Mouse (Mus musculus): ENCODE results near the gene 4930558K02Rik. TPM values are rescaled to one million over a fixed set of nuclear protein-coding genes. Genes with fewer than 3 reads are reported as not detected.

4930558K02Rik gene
- polyA plus RNA-seq (2015; fragmentation: Nextera tagmentation; extraction: Ambion mirVana) = not detected in 2 replicates

GRCm38 (mm10) chr1:161979536-161979935 is at the start of gene 4930558K02Rik:
Gene 4930558K02Rik (minus strand): TSS chr1:161979636.
- Histone ChIP-seq H3K9me3 (ENCODE audit: low read length) (no peaks in the 10 kb centered on the region), H3K4me2 (ENCODE audit: low read depth, low read length) (no peak within 1 kb of the TSS), H3K9ac (replicated peaks) (no peak within 1 kb of the TSS), H3K4me3 (ENCODE audit: low read depth, low read length) (no peak within 1 kb of the TSS), H3K27ac (ENCODE audit: low read depth) (no peak within 1 kb of the TSS), H3K27me3 (ENCODE audit: insufficient read depth, low read length) (no peaks in the 10 kb centered on the region), H3K36me3 (replicated peaks; ENCODE audit: insufficient read depth, low read length) (no peaks in the 10 kb centered on the region), H3K4me1 (ENCODE audit: insufficient read depth) (peaks cover 6% of the 10 kb centered on the region; the same call in 1 of the 2 replicates)
- WGBS (ENCODE audit: insufficient replicate concordance) = 58% methylated on average over 1 of the region's 1 CpGs
- ATAC-seq (no peak), DNase-seq (no peak)
- TF ChIP-seq CTCF (IDR thresholded peaks at IDR 0.05; ENCODE audit: low read depth) (no peak), EP300 (IDR thresholded peaks at IDR 0.05; ENCODE audit: low read depth) (no peak)

GRCm38 (mm10) chr1:162023681-162024270 is 44.3 kb upstream of the 4930558K02Rik start:
- H3K9ac ChIP-seq (replicated peaks) = no peak overlapping the region
- DNase-seq = no peak
- 75% methylated on average over 8 of the region's 8 CpGs for WGBS (ENCODE audit: insufficient replicate concordance)
- no peaks in the 10 kb centered on the region for H3K36me3 ChIP-seq (replicated peaks; ENCODE audit: insufficient read depth, low read length)
- no peak overlapping the region for H3K27ac ChIP-seq (ENCODE audit: low read depth)
- no peak overlapping the region for H3K4me2 ChIP-seq (ENCODE audit: low read depth, low read length)
- no peaks in the 10 kb centered on the region for H3K9me3 ChIP-seq (ENCODE audit: low read length)
- no peak overlapping the region for H3K4me3 ChIP-seq (ENCODE audit: low read depth, low read length)
- no peak for TF ChIP-seq EP300 (IDR thresholded peaks at IDR 0.05; ENCODE audit: low read depth)
- no peak for TF ChIP-seq CTCF (IDR thresholded peaks at IDR 0.05; ENCODE audit: low read depth)
- H3K27me3 ChIP-seq (ENCODE audit: insufficient read depth, low read length) = no peaks in the 10 kb centered on the region
- no peaks in the 10 kb centered on the region for H3K4me1 ChIP-seq (ENCODE audit: insufficient read depth)
- ATAC-seq = no peak

GRCm38 (mm10) chr1:162020766-162021165 is 41.3 kb upstream of the 4930558K02Rik start:
- ATAC-seq = no peak
- peaks cover 2% of the 10 kb centered on the region; the same call in 1 of the 2 replicates for H3K4me1 ChIP-seq (ENCODE audit: insufficient read depth)
- 72% methylated on average over 4 of the region's 4 CpGs for WGBS (ENCODE audit: insufficient replicate concordance)
- H3K4me3 ChIP-seq (ENCODE audit: low read depth, low read length) = no peak overlapping the region
- H3K9ac ChIP-seq (replicated peaks) = no peak overlapping the region
- no peaks in the 10 kb centered on the region for H3K9me3 ChIP-seq (ENCODE audit: low read length)
- H3K36me3 ChIP-seq (replicated peaks; ENCODE audit: insufficient read depth, low read length) = no peaks in the 10 kb centered on the region
- H3K27me3 ChIP-seq (ENCODE audit: insufficient read depth, low read length) = no peaks in the 10 kb centered on the region
- no peak overlapping the region for H3K4me2 ChIP-seq (ENCODE audit: low read depth, low read length)
- DNase-seq = no peak
- TF ChIP-seq EP300 (IDR thresholded peaks at IDR 0.05; ENCODE audit: low read depth) (no peak), CTCF (IDR thresholded peaks at IDR 0.05; ENCODE audit: low read depth) (no peak)
- no peak overlapping the region for H3K27ac ChIP-seq (ENCODE audit: low read depth)

GRCm38 (mm10) chr1:162020303-162020731 is 40.9 kb upstream of the 4930558K02Rik start:
- no peak overlapping the region for H3K4me3 ChIP-seq (ENCODE audit: low read depth, low read length)
- no peak overlapping the region for H3K4me2 ChIP-seq (ENCODE audit: low read depth, low read length)
- H3K9me3 ChIP-seq (ENCODE audit: low read length) = no peaks in the 10 kb centered on the region
- H3K36me3 ChIP-seq (replicated peaks; ENCODE audit: insufficient read depth, low read length) = no peaks in the 10 kb centered on the region
- 80% methylated on average over 7 of the region's 7 CpGs for WGBS (ENCODE audit: insufficient replicate concordance)
- no peaks in the 10 kb centered on the region for H3K27me3 ChIP-seq (ENCODE audit: insufficient read depth, low read length)
- ATAC-seq (no peak), DNase-seq (no peak)
- no peak overlapping the region for H3K27ac ChIP-seq (ENCODE audit: low read depth)
- peaks cover 2% of the 10 kb centered on the region; the same call in 1 of the 2 replicates for H3K4me1 ChIP-seq (ENCODE audit: insufficient read depth)
- TF ChIP-seq CTCF (IDR thresholded peaks at IDR 0.05; ENCODE audit: low read depth) (no peak), EP300 (IDR thresholded peaks at IDR 0.05; ENCODE audit: low read depth) (no peak)
- H3K9ac ChIP-seq (replicated peaks) = no peak overlapping the region

GRCm38 (mm10) chr1:162018601-162018977 is 39.2 kb upstream of the 4930558K02Rik start:
- H3K27ac ChIP-seq (ENCODE audit: low read depth) = no peak overlapping the region
- no peaks in the 10 kb centered on the region for H3K36me3 ChIP-seq (replicated peaks; ENCODE audit: insufficient read depth, low read length)
- WGBS (ENCODE audit: insufficient replicate concordance) = 50% methylated on average over 6 of the region's 6 CpGs
- peaks cover 2% of the 10 kb centered on the region; the same call in 1 of the 2 replicates for H3K4me1 ChIP-seq (ENCODE audit: insufficient read depth)
- TF ChIP-seq EP300 (IDR thresholded peaks at IDR 0.05; ENCODE audit: low read depth) (no peak), CTCF (IDR thresholded peaks at IDR 0.05; ENCODE audit: low read depth) (no peak)
- ATAC-seq = no peak
- H3K27me3 ChIP-seq (ENCODE audit: insufficient read depth, low read length) = no peaks in the 10 kb centered on the region
- H3K9me3 ChIP-seq (ENCODE audit: low read length) = no peaks in the 10 kb centered on the region
- 0 out of 2 replicates have a peak overlapping the region, but pooled peaks have one; percentile 1 for H3K4me2 ChIP-seq (ENCODE audit: low read depth, low read length)
- H3K4me3 ChIP-seq (ENCODE audit: low read depth, low read length) = no peak overlapping the region
- DNase-seq = no peak
- H3K9ac ChIP-seq (replicated peaks) = no peak overlapping the region

GRCm38 (mm10) chr1:162017975-162018600 is 38.7 kb upstream of the 4930558K02Rik start:
- no peak overlapping the region for H3K9ac ChIP-seq (replicated peaks)
- 29% methylated on average over 13 of the region's 13 CpGs for WGBS (ENCODE audit: insufficient replicate concordance)
- H3K27me3 ChIP-seq (ENCODE audit: insufficient read depth, low read length) = no peaks in the 10 kb centered on the region
- ATAC-seq (no peak), DNase-seq (no peak)
- H3K4me1 ChIP-seq (ENCODE audit: insufficient read depth) = peaks cover 2% of the 10 kb centered on the region; the same call in 1 of the 2 replicates
- 0 out of 2 replicates have a peak overlapping the region, but pooled peaks have one; percentile 1 for H3K4me2 ChIP-seq (ENCODE audit: low read depth, low read length)
- no peak overlapping the region for H3K4me3 ChIP-seq (ENCODE audit: low read depth, low read length)
- no peaks in the 10 kb centered on the region for H3K36me3 ChIP-seq (replicated peaks; ENCODE audit: insufficient read depth, low read length)
- no peak overlapping the region for H3K27ac ChIP-seq (ENCODE audit: low read depth)
- no peaks in the 10 kb centered on the region for H3K9me3 ChIP-seq (ENCODE audit: low read length)
- TF ChIP-seq EP300 (IDR thresholded peaks at IDR 0.05; ENCODE audit: low read depth) (no peak), CTCF (IDR thresholded peaks at IDR 0.05; ENCODE audit: low read depth) (no peak)

All from liver, postnatal 0 days (tissue).